Mouse (Mus musculus) granulocyte monocyte progenitor cell, adult 5-6 weeks (primary cell): ENCODE measurements at regions not wholly inside any gene's neighbourhood (a gene's known extent, or its start where the extent isn't known, plus 50 kb on each side); places are given as distances from the start of the nearest gene placed in this dataset.
"Not testable (repeated sequence)": the region's sequence is repeated elsewhere in the genome, so short reads cannot be mapped to it uniquely, and the experiment has no call there.

Source experiments
- ATAC-seq: replicated peaks from 2 replicates; pipeline ENCODE4 v1.8.0; 2016; ENCODE audit warnings: mild to moderate bottlenecking, moderate TSS enrichment, inconsistent platforms; ENCODE audit not compliant: poor library complexity, severe bottlenecking

- ATAC-seq, result no peak
Measured at GRCm38 (mm10) chr12:45287759-45288158, 213.2 kb upstream of the Stxbp6 start.

- ATAC-seq, result no peak
Measured at GRCm38 (mm10) chr12:45256309-45256708, 181.8 kb upstream of the Stxbp6 start.

DNA sequence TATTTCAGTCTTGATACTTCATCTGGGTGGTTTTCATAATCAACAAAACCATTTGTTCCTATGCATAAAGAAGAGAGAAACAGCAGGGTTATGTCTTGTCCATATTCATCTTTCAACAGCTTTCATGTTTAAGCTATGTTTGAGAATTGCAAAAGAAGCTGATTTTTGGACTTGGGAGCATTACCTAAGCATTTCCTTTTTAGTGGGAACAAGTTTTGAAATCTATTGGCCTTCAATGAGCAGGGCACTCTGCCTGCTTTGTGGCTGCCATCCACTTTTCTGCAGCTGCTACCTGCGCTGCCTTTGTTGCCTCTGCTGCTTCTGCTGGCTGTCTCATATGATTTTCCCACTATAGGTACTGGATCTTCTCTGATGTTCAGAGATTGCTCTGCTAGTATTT lies 136.6 kb upstream of the Stxbp6 start:
- no peak for ATAC-seq

GRCm38 (mm10) chr12:45195304-45195920 lies 120.9 kb upstream of the Stxbp6 start:
- ATAC-seq, result no peak

GRCm38 (mm10) chr12:45187149-45187548 lies 112.6 kb upstream of the Stxbp6 start:
- peak; percentile 92 for ATAC-seq

DNA sequence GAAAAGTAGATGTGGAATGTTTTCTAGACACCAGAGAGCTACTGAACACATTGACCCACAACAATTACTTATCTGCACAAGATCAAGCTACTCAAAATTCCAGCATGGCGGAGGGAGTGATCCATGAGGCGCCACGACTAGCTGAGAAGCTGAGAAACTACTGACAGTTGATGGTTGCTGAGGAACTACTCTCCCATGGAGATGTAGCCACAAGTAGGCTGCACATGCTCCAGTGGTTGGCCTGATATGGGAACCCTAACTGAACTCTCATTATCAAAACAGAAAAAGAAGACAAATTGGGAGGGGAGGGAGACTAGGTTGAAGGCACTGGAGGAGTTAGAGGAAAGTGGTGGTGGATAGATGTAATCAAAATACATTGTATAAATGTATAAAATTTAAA lies 110.0 kb upstream of the Stxbp6 start:
- ATAC-seq, result no peak

GRCm38 (mm10) chr12:45177454-45177853 lies 102.9 kb upstream of the Stxbp6 start:
- ATAC-seq, result no peak

GRCm38 (mm10) chr12:45175259-45175658 lies 100.8 kb upstream of the Stxbp6 start:
- ATAC-seq, result peak; percentile 99

- ATAC-seq, result peak; percentile 93
Measured at GRCm38 (mm10) chr12:45171927-45172642, 97.6 kb upstream of the Stxbp6 start.

DNA sequence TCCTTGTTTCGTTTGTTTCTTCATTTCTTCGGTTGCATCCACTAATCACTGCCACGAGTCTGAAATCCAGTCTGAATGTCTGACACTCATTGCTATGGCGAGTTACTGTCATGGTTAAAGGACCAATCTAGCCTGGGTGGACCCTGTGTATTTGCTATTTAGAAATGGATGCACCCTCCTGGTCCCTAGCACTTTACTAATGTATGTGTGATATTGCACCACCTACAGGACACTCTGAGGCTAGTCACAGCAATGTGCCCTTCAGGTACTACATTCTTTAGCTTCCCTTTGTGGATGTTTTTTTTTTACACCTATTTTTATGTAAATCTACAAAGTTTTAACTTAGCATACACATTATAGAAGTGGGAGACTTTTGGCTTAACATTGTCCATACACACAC lies 87.5 kb upstream of the Stxbp6 start:
- ATAC-seq, result peak; percentile 92

GRCm38 (mm10) chr12:45161581-45161980 lies 87.1 kb upstream of the Stxbp6 start:
- not testable (repeated sequence) for ATAC-seq

DNA sequence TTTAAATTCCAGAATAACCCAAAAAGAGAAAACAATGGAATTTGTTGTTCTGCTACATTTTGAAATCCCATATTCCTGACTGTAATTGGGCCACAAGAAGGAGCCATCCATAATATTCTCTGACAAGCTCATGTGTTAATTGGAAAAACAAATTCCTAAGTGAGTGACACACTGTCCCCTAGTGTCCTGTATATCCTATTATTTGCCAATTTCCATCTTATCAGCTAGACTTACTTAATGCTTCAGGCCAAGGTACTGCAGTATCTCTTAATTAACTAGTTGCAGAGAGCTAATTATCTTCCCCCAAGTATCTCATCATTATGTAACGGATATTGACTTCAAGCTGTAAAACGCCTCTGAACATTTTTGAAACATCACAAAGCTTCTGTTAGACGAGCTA lies 84.5 kb upstream of the Stxbp6 start:
- no peak for ATAC-seq

DNA sequence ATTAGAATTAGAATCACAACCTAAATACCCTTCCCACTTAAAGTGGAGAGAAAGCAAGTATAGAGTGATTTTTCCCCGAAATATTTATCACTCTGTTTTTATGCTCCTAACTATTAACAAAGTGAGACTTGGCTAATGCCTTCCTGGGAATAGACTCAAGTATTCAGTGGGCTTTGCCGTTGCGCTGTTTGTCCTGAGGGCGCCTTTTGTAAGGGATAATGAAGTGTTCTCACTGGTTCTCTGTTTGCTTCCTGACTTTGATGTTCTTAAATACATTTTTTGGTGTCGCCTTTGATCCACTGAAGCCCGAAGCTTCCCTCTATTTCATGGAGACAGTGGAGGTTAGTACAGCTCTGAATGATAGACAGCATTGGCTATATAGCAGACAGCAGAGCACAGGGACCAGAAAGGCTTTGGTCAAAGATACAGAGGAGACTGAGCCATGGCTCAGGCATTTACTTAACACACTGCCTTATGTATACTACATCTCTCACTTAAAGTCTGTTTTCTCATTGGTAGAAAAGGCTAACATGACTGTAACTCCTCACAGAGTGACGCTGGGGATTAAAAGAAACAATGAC lies 63.0 kb upstream of the Stxbp6 start:
- 0 out of 2 replicates have a peak, but pooled peaks have one; percentile 5 for ATAC-seq

DNA sequence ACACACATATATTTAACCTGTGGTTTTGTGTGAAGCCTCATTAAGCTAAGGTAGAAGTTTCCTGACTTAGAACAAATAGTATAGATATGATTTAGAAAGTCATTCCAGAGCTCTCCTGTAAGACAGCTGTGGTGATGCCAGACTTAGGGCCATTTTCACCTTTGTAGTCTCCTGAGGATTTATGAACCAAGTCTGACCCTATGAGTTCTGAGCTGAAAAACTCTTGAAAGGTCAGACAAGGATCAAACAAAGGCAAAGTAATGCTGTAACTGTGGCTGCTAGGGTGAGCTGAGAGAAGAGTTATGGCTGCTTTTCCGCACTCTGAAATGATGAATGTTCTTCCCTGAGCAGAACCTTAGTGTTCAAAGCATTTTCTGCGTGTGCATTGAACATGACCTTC lies 58.9 kb upstream of the Stxbp6 start:
- no peak for ATAC-seq

DNA sequence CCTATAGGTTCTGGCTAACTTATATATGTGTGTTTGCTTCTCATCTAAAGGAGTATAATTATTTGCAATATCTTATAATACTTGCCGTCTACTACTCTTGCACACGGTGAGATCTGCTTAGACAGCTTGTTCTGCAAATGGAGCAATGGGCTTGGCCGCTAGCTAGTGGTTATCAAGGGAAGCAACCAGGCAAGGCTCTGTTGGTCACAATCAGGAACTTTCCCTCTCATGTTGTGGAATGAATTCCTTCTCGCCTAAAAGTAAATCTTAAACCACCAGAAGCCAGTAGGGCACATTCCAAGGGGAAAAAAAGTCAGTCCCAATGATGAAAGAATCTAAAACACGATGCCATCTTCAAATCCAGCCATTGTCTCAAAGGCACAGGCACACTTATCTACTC lies 56.6 kb upstream of the Stxbp6 start:
- ATAC-seq, result no peak

- no peak for ATAC-seq
Measured at GRCm38 (mm10) chr12:45125866-45126265, 51.4 kb upstream of the Stxbp6 start.
